Comparison of ENCODE assay signal across 24 mouse cellular contexts in the genomic region with DNA sequence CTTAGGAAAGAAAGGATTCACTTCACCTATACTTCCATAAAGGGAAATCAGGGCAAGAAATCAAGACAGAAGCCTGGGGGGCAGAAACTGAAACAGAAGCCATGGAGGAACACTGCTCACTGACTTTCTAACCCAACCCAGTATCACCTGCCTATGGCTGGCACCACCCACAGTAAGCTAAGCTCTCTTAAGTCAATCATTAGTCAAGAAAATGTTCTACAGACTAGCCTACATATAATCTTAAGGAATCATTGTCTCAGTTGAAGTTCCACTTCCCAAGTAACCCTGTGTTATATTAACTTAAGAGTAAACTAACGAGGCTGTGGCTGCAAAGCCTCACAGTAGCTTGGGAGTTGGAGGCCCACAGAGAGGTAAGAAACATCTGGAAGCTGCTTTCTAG. TPM values are rescaled to one million over a fixed set of nuclear protein-coding genes. Genes with fewer than 3 reads are reported as not detected.
DNase-seq lines count a peak whose midpoint lies in the region; ATAC-seq and TF ChIP-seq lines count a peak whose summit lies in the region.
"Had no signal": no experiment of that assay in that cellular context is flagged by ENCODE, and none has a peak within 500 bp of the region (broad histone marks: within the 10 kb centered on the region; RNA-seq: fewer than 3 reads in every experiment).

No protein-coding gene starts in this region.

- peak; percentile 49 for DNase-seq in intestine, embryonic 14.5 days (ENCODE audit: low spot score)
- peak; percentile 74 for DNase-seq in kidney, adult 2 months
- peak; percentile 29 for DNase-seq in kidney, postnatal 10 days
- no peak for DNase-seq in neural tube, embryonic 10.5 days (ENCODE audit: extremely low spot score, low spot score)
- DNase-seq in layer of hippocampus, adult 8-10 months (ENCODE audit: low spot score in 2 of 2) = no peak
- DNase-seq in cerebellum, postnatal 4 days (ENCODE audit: low spot score in 2 of 2) = no peak
- DNase-seq: adrenal gland, postnatal 10 days; cerebellum, postnatal 10 days; embryo, embryonic 11 days; heart, postnatal 10 days; layer of hippocampus, postnatal 36 days; liver, embryonic 13.5 days; thymus, postnatal 14 days had no signal

- H3K4me2 ChIP-seq in intestine, embryonic 14.5 days (ENCODE audit: low read length) = no peak overlapping the region
- no peak overlapping the region for H3K4me2 ChIP-seq in stomach, embryonic 15.5 days
- H3K4me2 ChIP-seq: heart, embryonic 11.5 days; limb, embryonic 13.5 days; liver, embryonic 13.5 days; lung, embryonic 15.5 days; midbrain, embryonic 11.5 days; neural tube, embryonic 13.5 days had no signal

- no peaks in the 10 kb centered on the region for H3K27me3 ChIP-seq in intestine, embryonic 14.5 days (replicated peaks; ENCODE audit: control insufficient read depth, insufficient read depth, low read length)
- no peaks in the 10 kb centered on the region for H3K27me3 ChIP-seq in kidney, adult 2 months (replicated peaks; ENCODE audit: control insufficient read depth, insufficient read depth, low read length)
- H3K27me3 ChIP-seq in stomach, embryonic 15.5 days (replicated peaks) = no peaks in the 10 kb centered on the region
- H3K27me3 ChIP-seq: limb, embryonic 13.5 days; liver, embryonic 13.5 days; lung, embryonic 15.5 days; neural tube, embryonic 13.5 days had no signal

- no peak overlapping the region for H3K9ac ChIP-seq in intestine, embryonic 14.5 days (ENCODE audit: low read length)
- no peak overlapping the region for H3K9ac ChIP-seq in stomach, embryonic 15.5 days
- H3K9ac ChIP-seq: limb, embryonic 13.5 days; liver, embryonic 13.5 days; lung, embryonic 15.5 days; neural tube, embryonic 13.5 days had no signal

- no peaks in the 10 kb centered on the region for H3K36me3 ChIP-seq in intestine, embryonic 14.5 days (ENCODE audit: control insufficient read depth, insufficient read depth, low read length)
- H3K36me3 ChIP-seq in kidney, adult 2 months (ENCODE audit: control insufficient read depth, insufficient read depth, low read length) = no peaks in the 10 kb centered on the region
- no peaks in the 10 kb centered on the region for H3K36me3 ChIP-seq in stomach, embryonic 15.5 days
- H3K36me3 ChIP-seq: G1E; limb, embryonic 13.5 days; liver, embryonic 13.5 days; lung, embryonic 15.5 days; neural tube, embryonic 13.5 days had no signal

- no peak for TF ChIP-seq POLR2A in kidney, adult 2 months (IDR thresholded peaks at IDR 0.05; ENCODE audit: low read depth, low read length)

- H3K4me3 ChIP-seq in intestine, embryonic 14.5 days (ENCODE audit: low read depth, low read length) = no peak overlapping the region
- no peak overlapping the region for H3K4me3 ChIP-seq in kidney, adult 2 months (ENCODE audit: insufficient read depth, low read depth, low read length)
- no peak overlapping the region for H3K4me3 ChIP-seq in stomach, embryonic 15.5 days (replicated peaks)
- H3K4me3 ChIP-seq: limb, embryonic 13.5 days; liver, embryonic 13.5 days; lung, embryonic 15.5 days; neural tube, embryonic 13.5 days had no signal

- H3K27ac ChIP-seq in intestine, embryonic 14.5 days (ENCODE audit: low read depth) = no peak overlapping the region
- no peak overlapping the region for H3K27ac ChIP-seq in kidney, adult 2 months (ENCODE audit: insufficient read depth, low read depth, low read length)
- no peak overlapping the region for H3K27ac ChIP-seq in stomach, embryonic 15.5 days
- H3K27ac ChIP-seq: limb, embryonic 13.5 days; liver, embryonic 13.5 days; lung, embryonic 15.5 days; neural tube, embryonic 13.5 days had no signal

- H3K4me1 ChIP-seq in intestine, embryonic 14.5 days (replicated peaks; ENCODE audit: control insufficient read depth, insufficient read depth, low read length) = no peaks in the 10 kb centered on the region; the same call in 1 of the 2 replicates
- no peaks in the 10 kb centered on the region for H3K4me1 ChIP-seq in kidney, adult 2 months (ENCODE audit: control insufficient read depth, insufficient read depth, low read length)
- no peaks in the 10 kb centered on the region for H3K4me1 ChIP-seq in stomach, embryonic 15.5 days
- H3K4me1 ChIP-seq: limb, embryonic 13.5 days; liver, embryonic 13.5 days; neural tube, embryonic 13.5 days had no signal

- no peak for TF ChIP-seq CTCF in kidney, adult 2 months (conservative IDR thresholded peaks at IDR 0.05; ENCODE audit: insufficient read depth, insufficient read length, low read depth, low read length)

- H3K9me3 ChIP-seq in intestine, embryonic 14.5 days (ENCODE audit: control insufficient read depth, low read length) = no peaks in the 10 kb centered on the region
- no peaks in the 10 kb centered on the region for H3K9me3 ChIP-seq in stomach, embryonic 15.5 days
- H3K9me3 ChIP-seq: G1E; limb, embryonic 13.5 days; liver, embryonic 13.5 days; lung, embryonic 15.5 days; neural tube, embryonic 13.5 days had no signal

- 60% methylated on average over 1 of the region's 1 CpGs for WGBS in intestine, embryonic 14.5 days
- WGBS in kidney, adult 2 months = 21% methylated on average over 1 of the region's 1 CpGs
- WGBS in stomach, embryonic 15.5 days = 53% methylated on average over 1 of the region's 1 CpGs

- ATAC-seq in intestine, embryonic 14.5 days (replicated peaks; ENCODE audit: low FRiP score, low TSS enrichment, low read depth) = peak; percentile 81
- peak; percentile 58 for ATAC-seq in stomach, embryonic 15.5 days (ENCODE audit: insufficient read depth, low FRiP score, low read depth)
- ATAC-seq: activated CD4-positive, CD25-positive, alpha-beta regulatory T cell, adult 4 months; forebrain, embryonic 16.5 days had no signal

RNA-seq across cellular contexts. Expression of a gene that starts 35.6 kb away (rescaled TPM):
- polyA plus RNA-seq in intestine, embryonic 14.5 days (2014; fragmentation: Nextera tagmentation; extraction: Ambion mirVana) = 0.89 and 2.3 TPM in 2 replicates
- polyA plus RNA-seq in kidney, adult 2 months (2012; rRNA removed) = 0.41 and 0.87 TPM in 2 replicates
- 1.4 and 1.8 TPM in 2 replicates for polyA plus RNA-seq in stomach, embryonic 15.5 days (2015; fragmentation: Nextera tagmentation; extraction: Ambion mirVana)
- 1 to 10 TPM; 2.1 to 6.7 (median 3.1) TPM for total RNA-seq in layer of hippocampus, adult 8-10 months (2022)
- total RNA-seq: G1E had no signal
- polyA plus RNA-seq: activated CD4-positive, CD25-positive, alpha-beta regulatory T cell, adult 4 months; G1E; spleen, adult 2 months; testis, adult 2 months had no signal

Comparison
In these comparisons a context has a peak if more than half of its experiments do, and no peak if none do; other contexts are left out.
1. DNase-seq: peak in intestine, embryonic 14.5 days (single experiment), kidney, adult 2 months (single experiment) and kidney, postnatal 10 days (single experiment); none in neural tube, embryonic 10.5 days (single experiment), layer of hippocampus, adult 8-10 months (0 of 2) and cerebellum, postnatal 4 days (0 of 2).